Mouse (Mus musculus) embryo, embryonic 11.5 days (tissue): ENCODE data around the gene Sytl1.

Experiments used
- DNase-seq: peaks from one replicate; pipeline ENCODE4 v3.0.0-alpha.2; 2012; ENCODE audit warnings: low read depth, low spot score

Sytl1 gene

GRCm38 (mm10) chr4:133278482-133278881, 15.6 kb upstream of the Sytl1 start:
- no peak for DNase-seq

GRCm38 (mm10) chr4:133278067-133278466, 15.2 kb upstream of the Sytl1 start:
- DNase-seq, result no peak

GRCm38 (mm10) chr4:133277104-133278026, 14.5 kb upstream of the Sytl1 start, which contains the start of gene Tmem222:
Tmem222 (minus strand) TSS chr4:133277792.
- DNase-seq, result peak; percentile 93

GRCm38 (mm10) chr4:133270929-133271328, 8.0 kb upstream of the Sytl1 start:
- DNase-seq, result no peak

GRCm38 (mm10) chr4:133269596-133269995, 6.7 kb upstream of the Sytl1 start:
- no peak for DNase-seq

- no peak for DNase-seq
These were observed 6.0 kb upstream of the Sytl1 start for GRCm38 (mm10) chr4:133268931-133269330.

- DNase-seq, result no peak
These were observed 3.5 kb upstream of the Sytl1 start for GRCm38 (mm10) chr4:133266248-133266880.

- no peak for DNase-seq
These were observed 2.8 kb upstream of the Sytl1 start for GRCm38 (mm10) chr4:133265759-133266158.

GRCm38 (mm10) chr4:133265297-133265696, 2.4 kb upstream of the Sytl1 start:
- no peak for DNase-seq

GRCm38 (mm10) chr4:133264559-133264958, 1.6 kb upstream of the Sytl1 start:
- DNase-seq, result no peak

GRCm38 (mm10) chr4:133263756-133264155, 843 bp upstream of the Sytl1 start:
- DNase-seq, result no peak

- no peak for DNase-seq
These were observed 543 bp downstream of the Sytl1 start for GRCm38 (mm10) chr4:133262375-133262765.

- no peak for DNase-seq
These were observed 1.1 kb downstream of the Sytl1 start for GRCm38 (mm10) chr4:133261641-133262374.

- DNase-seq, result no peak
These were observed 5.0 kb downstream of the Sytl1 start for GRCm38 (mm10) chr4:133257798-133258408.

- DNase-seq, result no peak
These were observed 5.7 kb downstream of the Sytl1 start for GRCm38 (mm10) chr4:133257230-133257629.

GRCm38 (mm10) chr4:133256820-133257219, 6.1 kb downstream of the Sytl1 start:
- no peak for DNase-seq

- DNase-seq, result no peak
These were observed 7.5 kb downstream of the Sytl1 start for GRCm38 (mm10) chr4:133255392-133255791.

- DNase-seq, result no peak
These were observed 9.5 kb downstream of the Sytl1 start for GRCm38 (mm10) chr4:133253412-133253811.

- DNase-seq, result no peak
These were observed 10.8 kb downstream of the Sytl1 start for GRCm38 (mm10) chr4:133252089-133252488.

GRCm38 (mm10) chr4:133251214-133251613, 11.7 kb downstream of the Sytl1 start:
- DNase-seq, result no peak

- peak; percentile 54 for DNase-seq
These were observed 12.3 kb downstream of the Sytl1 start for GRCm38 (mm10) chr4:133250609-133251008.
